9 mouse cellular contexts compared by ENCODE assay signal in genomic region chr15:99126081-99126815, GRCm38 (mm10). TPM values are rescaled to one million over a fixed set of nuclear protein-coding genes. Genes with fewer than 3 reads are reported as not detected.
DNase-seq lines count a peak whose midpoint lies in the region; ATAC-seq and TF ChIP-seq lines count a peak whose summit lies in the region.
"Had no signal": no experiment of that assay in that cellular context is flagged by ENCODE, and none has a peak within 500 bp of the region (broad histone marks: within the 10 kb centered on the region; RNA-seq: fewer than 3 reads in every experiment).

No protein-coding gene starts in this region.

- H3K9ac ChIP-seq in hindbrain, embryonic 12.5 days = peak overlapping the region; percentile 91
- peak overlapping the region; percentile 83 for H3K9ac ChIP-seq in lung, postnatal 0 days (replicated peaks; ENCODE audit: low read depth)

- no peak for TF ChIP-seq EP300 in lung, postnatal 0 days (IDR thresholded peaks at IDR 0.05)

- peak overlapping the region; percentile 76 for H3K4me3 ChIP-seq in hindbrain, embryonic 12.5 days
- H3K4me3 ChIP-seq in lung, postnatal 0 days (ENCODE audit: low read depth, low read length) = peak overlapping the region; percentile 88

- no peak for TF ChIP-seq CTCF in lung, postnatal 0 days (IDR thresholded peaks at IDR 0.05)

- peak overlapping the region; percentile 71 for H3K4me2 ChIP-seq in hindbrain, embryonic 12.5 days (replicated peaks)
- H3K4me2 ChIP-seq in lung, postnatal 0 days (replicated peaks; ENCODE audit: low read depth, low read length) = peak overlapping the region; percentile 85

- peak; percentile 98 for DNase-seq in MN1 (ENCODE audit: low spot score)
- DNase-seq in cerebellum, adult 9-10 months = peak; percentile 89
- DNase-seq in frontal cortex, postnatal 10 days (ENCODE audit: low spot score in 2 of 2) = peak; percentile 71 to 88
- DNase-seq in layer of hippocampus, postnatal 14 days (ENCODE audit: low spot score in 2 of 2) = peak; percentile 90 to 92
- peak; percentile 85 for DNase-seq in lung, postnatal 0 days (ENCODE audit: low spot score)
- peak; percentile 96 for DNase-seq in retina, embryonic 14.5 days (ENCODE audit: low spot score)
- peak; percentile 69 for DNase-seq in urinary bladder, adult 2 months (ENCODE audit: low spot score)

- H3K36me3 ChIP-seq in hindbrain, embryonic 12.5 days = no peaks in the 10 kb centered on the region
- H3K36me3 ChIP-seq in lung, postnatal 0 days (ENCODE audit: insufficient read depth, low read length) = no peaks in the 10 kb centered on the region

- under 1% methylated on average over 100 of the region's 115 CpGs for WGBS in hindbrain, embryonic 12.5 days
- WGBS in lung, postnatal 0 days = under 1% methylated on average over 53 of the region's 115 CpGs

- no peaks in the 10 kb centered on the region for H3K27me3 ChIP-seq in hindbrain, embryonic 12.5 days
- no peaks in the 10 kb centered on the region for H3K27me3 ChIP-seq in lung, postnatal 0 days (replicated peaks; ENCODE audit: insufficient read depth, low read length)

- peak; percentile 89 for ATAC-seq in hindbrain, embryonic 12.5 days (ENCODE audit: low FRiP score)
- ATAC-seq in lung, postnatal 0 days = peak; percentile 88

- peak overlapping the region; percentile 97 for H3K27ac ChIP-seq in hindbrain, embryonic 12.5 days
- peak overlapping the region; percentile 89 for H3K27ac ChIP-seq in lung, postnatal 0 days (ENCODE audit: low read length)

- H3K9me3 ChIP-seq in hindbrain, embryonic 12.5 days (replicated peaks) = no peaks in the 10 kb centered on the region
- no peaks in the 10 kb centered on the region for H3K9me3 ChIP-seq in lung, postnatal 0 days (ENCODE audit: low read length)

- peaks cover 33% of the 10 kb centered on the region for H3K4me1 ChIP-seq in hindbrain, embryonic 12.5 days
- H3K4me1 ChIP-seq in lung, postnatal 0 days (ENCODE audit: insufficient read depth, low read depth, low read length) = no peaks in the 10 kb centered on the region

RNA-seq across cellular contexts. Expression of gene Spats2, which starts 0.5 kb away (rescaled TPM):
- polyA plus RNA-seq in hindbrain, embryonic 12.5 days (2016; fragmentation: Nextera tagmentation; extraction: Ambion mirVana) = 72.7 and 73.6 TPM in 2 replicates
- 10 to 100 TPM; 35.2 to 38.6 TPM for total RNA-seq in layer of hippocampus, postnatal 14 days (2021)
- polyA plus RNA-seq in lung, postnatal 0 days (2015; fragmentation: Nextera tagmentation; extraction: Ambion mirVana) = 13.7 and 16.3 TPM in 2 replicates
- 14.2 and 14.3 TPM in 2 replicates for polyA plus RNA-seq in urinary bladder, adult 2 months (2012; rRNA removed)

RNA-seq across cellular contexts. Expression of gene Dnajc22, which starts 33.3 kb away (rescaled TPM):
- polyA plus RNA-seq in hindbrain, embryonic 12.5 days (2016; fragmentation: Nextera tagmentation; extraction: Ambion mirVana) = 3.2 and 3.3 TPM in 2 replicates
- under 1 TPM in 1 of 2 experiments, not detected in 1; 0.28 TPM for total RNA-seq in layer of hippocampus, postnatal 14 days (2021)
- polyA plus RNA-seq in lung, postnatal 0 days (2015; fragmentation: Nextera tagmentation; extraction: Ambion mirVana) = 0.50 and 0.96 TPM in 2 replicates
- polyA plus RNA-seq in urinary bladder, adult 2 months (2012; rRNA removed) = 0.10 TPM in 1 of 2 replicates, not detected in the other

RNA-seq across cellular contexts. Expression of gene C1ql4, which starts 38.6 kb away (rescaled TPM):
- 18.4 and 18.7 TPM in 2 replicates for polyA plus RNA-seq in hindbrain, embryonic 12.5 days (2016; fragmentation: Nextera tagmentation; extraction: Ambion mirVana)
- under 1 TPM in 1 of 2 experiments, not detected in 1; 0.44 TPM for total RNA-seq in layer of hippocampus, postnatal 14 days (2021)
- polyA plus RNA-seq in lung, postnatal 0 days (2015; fragmentation: Nextera tagmentation; extraction: Ambion mirVana) = not detected in 2 replicates
- polyA plus RNA-seq in urinary bladder, adult 2 months (2012; rRNA removed) = not detected in 2 replicates
- polyA plus RNA-seq: large intestine, adult 2 months had no signal

RNA-seq across cellular contexts. Expression of gene Troap, which starts 51.9 kb away (rescaled TPM):
- polyA plus RNA-seq in hindbrain, embryonic 12.5 days (2016; fragmentation: Nextera tagmentation; extraction: Ambion mirVana) = 24.1 and 29.2 TPM in 2 replicates
- 1 to 10 TPM; 1.2 to 2.6 TPM for total RNA-seq in layer of hippocampus, postnatal 14 days (2021)
- polyA plus RNA-seq in lung, postnatal 0 days (2015; fragmentation: Nextera tagmentation; extraction: Ambion mirVana) = 0.95 and 0.99 TPM in 2 replicates
- polyA plus RNA-seq in urinary bladder, adult 2 months (2012; rRNA removed) = 0.78 and 1.5 TPM in 2 replicates

Comparison
In these comparisons a context has a peak if more than half of its experiments do, and no peak if none do; other contexts are left out.
1. Peak in every context shown above with its lines: DNase-seq, ATAC-seq, H3K4me3 ChIP-seq and H3K27ac ChIP-seq.
2. RNA of gene C1ql4, which starts 38.6 kb away (polyA plus RNA-seq): 18.4 to 18.7 TPM in hindbrain, embryonic 12.5 days; not detected in lung, postnatal 0 days and not detected in urinary bladder, adult 2 months; every median in the first group is over 10 times any median in the second.